Mouse (Mus musculus) myocyte (in vitro differentiated cells): Measurements from ENCODE around the gene Exo5.

Experiments used
- CEBPB ChIP-seq: IDR thresholded peaks from 2 replicates; pipeline ENCODE4 v1.6.1; 2011; ENCODE audit warnings: mild to moderate bottlenecking, moderate library complexity; ENCODE audit not compliant: poor library complexity, insufficient read depth, severe bottlenecking
- E2F4 ChIP-seq: IDR thresholded peaks from one replicate; pipeline ENCODE4 v1.6.1; 2011; ENCODE audit warnings: mild to moderate bottlenecking, control low read depth, moderate library complexity; ENCODE audit not compliant: insufficient read depth
- MAX ChIP-seq: IDR thresholded peaks from one replicate; pipeline ENCODE4 v1.6.1; 2011; ENCODE audit warnings: low read depth, mild to moderate bottlenecking, control low read depth
- MYOG ChIP-seq, 3 experiments: IDR thresholded peaks; one replicate each; pipeline ENCODE4 v1.6.1; 2011; ENCODE audit warnings: control low read depth in 2 of 3, low read depth in 2 of 3, mild to moderate bottlenecking in 2 of 3; ENCODE audit not compliant: insufficient read length in 2 of 3, control insufficient read depth in 1 of 3, insufficient read depth in 1 of 3
- POLR2A ChIP-seq: IDR thresholded peaks from one replicate; pipeline ENCODE4 v1.6.1; 2011; ENCODE audit warnings: low read depth, mild to moderate bottlenecking, control low read depth, moderate library complexity; ENCODE audit not compliant: insufficient read length
- POLR2AphosphoS2 ChIP-seq: IDR thresholded peaks from one replicate; pipeline ENCODE4 v1.6.1; 2011; ENCODE audit warnings: low read depth, control low read depth; ENCODE audit not compliant: insufficient read length
- SRF ChIP-seq: IDR thresholded peaks from one replicate; pipeline ENCODE4 v1.6.1; 2011; ENCODE audit warnings: low read depth; ENCODE audit not compliant: control insufficient read depth, insufficient read length
- TCF12 ChIP-seq: IDR thresholded peaks from one replicate; pipeline ENCODE4 v1.6.1; 2011; ENCODE audit warnings: mild to moderate bottlenecking, control low read depth; ENCODE audit not compliant: poor library complexity, insufficient read depth, severe bottlenecking

DNA sequence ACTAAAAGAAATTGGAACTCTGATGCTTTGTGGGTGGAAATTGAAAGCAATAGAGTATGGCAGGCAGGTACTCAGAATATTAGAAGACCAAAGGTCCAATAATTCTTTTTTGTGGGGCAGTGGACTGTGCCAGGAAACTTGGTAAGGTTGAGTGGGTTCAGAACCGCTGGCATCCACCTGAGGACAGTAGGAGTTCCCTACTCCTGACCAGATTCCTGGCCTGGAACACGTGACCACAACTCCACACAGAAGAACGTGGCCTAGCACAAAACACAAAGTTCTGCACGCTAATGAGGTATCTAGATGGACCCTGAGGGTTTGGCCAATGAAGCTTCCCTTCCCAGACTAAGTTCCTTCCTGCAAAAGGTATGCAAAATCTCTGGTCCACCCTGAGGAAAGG is 12.0 kb downstream of the Exo5 start:
- TF ChIP-seq POLR2A: no peak
- no peak for TF ChIP-seq TCF12
- no peak for TF ChIP-seq POLR2AphosphoS2
- no peak for TF ChIP-seq SRF
- no peak for TF ChIP-seq CEBPB
- TF ChIP-seq MAX: no peak
- TF ChIP-seq E2F4: no peak
- no peak for TF ChIP-seq MYOG (IDR thresholded peaks at IDR 0.05; ENCODE audit: control insufficient read depth in 1 of 3, insufficient read depth in 1 of 3, insufficient read length in 2 of 3, low read depth in 2 of 3)
